Mouse (Mus musculus) neural tube, embryonic 12.5 days (tissue): Measurements from ENCODE around the gene Ccdc155. TPM values are rescaled to one million over a fixed set of nuclear protein-coding genes. Genes with fewer than 3 reads are reported as not detected.

Source experiments
- ATAC-seq: fragments of 200-750 bp; cut with Nextera tagmentation; 2 replicates; pipeline ENCODE4 v1.8.0; 2017; ENCODE audit warnings: low read depth, mild to moderate bottlenecking, moderate TSS enrichment, moderate library complexity; ENCODE audit not compliant: low FRiP score
- H3K27ac ChIP-seq: fragments of 300-500 bp; sonication (generic); 2 replicates; pipeline ENCODE4 v1.5.1; 2016
- H3K27me3 ChIP-seq: fragments of 300-500 bp; sonication (generic); replicated peaks from 2 replicates; pipeline ENCODE4 v1.6.1; 2016; ENCODE audit warnings: mild to moderate bottlenecking
- H3K36me3 ChIP-seq: fragments of 300-500 bp; sonication (generic); 2 replicates; pipeline ENCODE4 v1.6.1; 2016; ENCODE audit warnings: mild to moderate bottlenecking
- H3K4me1 ChIP-seq: fragments of 300-500 bp; sonication (generic); 2 replicates; pipeline ENCODE4 v1.6.1; 2016
- H3K4me2 ChIP-seq: fragments of 300-500 bp; sonication (generic); replicated peaks from 2 replicates; pipeline ENCODE4 v1.6.1; 2016; ENCODE audit warnings: mild to moderate bottlenecking
- H3K4me3 ChIP-seq: fragments of 300-500 bp; sonication (generic); 2 replicates; pipeline ENCODE4 v1.5.1; 2016
- H3K9ac ChIP-seq: fragments of 300-500 bp; sonication (generic); 2 replicates; pipeline ENCODE4 v1.6.1; 2016; ENCODE audit warnings: mild to moderate bottlenecking
- H3K9me3 ChIP-seq: fragments of 300-500 bp; sonication (generic); 2 replicates; pipeline ENCODE4 v1.6.1; 2016; ENCODE audit warnings: mild to moderate bottlenecking
- WGBS: fragments of 180-500 bp; shearing (Covaris S2); methylation state at CpG from one replicate; pipeline ENCODE4 v1.1.7; 2016; 5-methylcytosine and 5-hydroxymethylcytosine counted together
- microRNA-seq: library from miRNA; unstranded; fragments of <30 nt; microRNA quantifications from one replicate; pipeline ENCODE4, GENCODE M21; 2017
- polyA plus RNA-seq: library from polyadenylated mRNA; unstranded; fragments of >200 nt; fragmentation: Nextera tagmentation; extraction: Ambion mirVana; gene quantifications from 2 replicates; pipeline ENCODE4 v1.2.1, GENCODE M21; 2016

Gene Ccdc155
- polyA plus RNA-seq, 1 experiment from 2014 or later, result 0.74 TPM

GRCm38 (mm10) chr7:45134544-45135026, 70.1 kb downstream of the Ccdc155 start:
- Histone ChIP-seq H3K9ac (no peak overlapping the region), H3K27ac (no peak overlapping the region), H3K9me3 (no peaks in the 10 kb centered on the region), H3K4me3 (no peak overlapping the region), H3K4me2 (peak overlapping the region; percentile 21; the same call in 1 of the 2 replicates), H3K4me1 (peaks cover 6% of the 10 kb centered on the region; the same call in 1 of the 2 replicates), H3K27me3 (peaks cover 15% of the 10 kb centered on the region; the same call in 1 of the 2 replicates), H3K36me3 (no peaks in the 10 kb centered on the region)
- WGBS, result 6% methylated on average over 12 of the region's 12 CpGs
- no peak for ATAC-seq

Small RNA genes within 50 kb of the gene (microRNA-seq; reads per million reads assigned to microRNA genes)
- gene Mir7055, result not detected

Other genes with a start within 250 kb of the Ccdc155 start
- gene Cpt1c, start 230.0 kb downstream of the Ccdc155 start, polyA plus RNA-seq, result 39.7 and 44.1 TPM in 2 replicates
- 595 and 646 TPM in 2 replicates for gene Prmt1, start 218.3 kb downstream of the Ccdc155 start, polyA plus RNA-seq
- gene Irf3, start 207.2 kb downstream of the Ccdc155 start, polyA plus RNA-seq, result 71.0 and 73.4 TPM in 2 replicates
- gene Bcl2l12, start 206.2 kb downstream of the Ccdc155 start, polyA plus RNA-seq, result 41.1 and 42.9 TPM in 2 replicates
- gene Scaf1, start 188.5 kb downstream of the Ccdc155 start, polyA plus RNA-seq, result 47.2 and 47.3 TPM in 2 replicates
- 16.8 and 18.4 TPM in 2 replicates for gene Rras, start 186.9 kb downstream of the Ccdc155 start, polyA plus RNA-seq
- gene Prr12, start 152.0 kb downstream of the Ccdc155 start, polyA plus RNA-seq, result 11.8 and 14.0 TPM in 2 replicates
- gene Nosip, start 142.5 kb downstream of the Ccdc155 start, polyA plus RNA-seq, result 56.5 and 63.0 TPM in 2 replicates
- 15.2 and 17.9 TPM in 2 replicates for gene Prrg2, start 142.2 kb downstream of the Ccdc155 start, polyA plus RNA-seq
- gene Rcn3, start 112.7 kb downstream of the Ccdc155 start, polyA plus RNA-seq, result 125 and 139 TPM in 2 replicates
- 14.1 and 15.7 TPM in 2 replicates for gene Fcgrt, start 101.0 kb downstream of the Ccdc155 start, polyA plus RNA-seq
- gene Rps11, start 80.5 kb downstream of the Ccdc155 start, polyA plus RNA-seq, result 1,089 and 1,117 TPM in 2 replicates
- 974 and 1,017 TPM in 2 replicates for gene Rpl13a, start 76.1 kb downstream of the Ccdc155 start, polyA plus RNA-seq
- gene Gm45713, start 68.7 kb downstream of the Ccdc155 start, polyA plus RNA-seq, result not detected in 2 replicates
- 1.0 and 1.3 TPM in 2 replicates for gene Flt3l, start 68.5 kb downstream of the Ccdc155 start, polyA plus RNA-seq
- 90.2 and 94.0 TPM in 2 replicates for gene Pih1d1, start 50.6 kb downstream of the Ccdc155 start, polyA plus RNA-seq
- gene Aldh16a1, start 50.3 kb downstream of the Ccdc155 start, polyA plus RNA-seq, result 37.8 and 42.4 TPM in 2 replicates
- gene Slc17a7, start 40.9 kb downstream of the Ccdc155 start, polyA plus RNA-seq, result 2.0 and 2.6 TPM in 2 replicates
- gene Gfy, start 25.3 kb downstream of the Ccdc155 start, polyA plus RNA-seq, result not detected in 2 replicates
- not detected in 2 replicates for gene Pth2, start 23.9 kb downstream of the Ccdc155 start, polyA plus RNA-seq
- 7.5 and 7.6 TPM in 2 replicates for gene Dkkl1, start 7.3 kb upstream of the Ccdc155 start, polyA plus RNA-seq
- gene Tead2, start 10.9 kb upstream of the Ccdc155 start, polyA plus RNA-seq, result 173 and 178 TPM in 2 replicates
- gene Cd37, start 34.2 kb upstream of the Ccdc155 start, polyA plus RNA-seq, result 1.1 and 1.2 TPM in 2 replicates
- 0.20 TPM in 1 of 2 replicates, not detected in the other for gene Slc6a16, start 36.2 kb upstream of the Ccdc155 start, polyA plus RNA-seq
- gene Slc6a21, start 72.6 kb upstream of the Ccdc155 start, polyA plus RNA-seq, result not detected in 2 replicates
- gene Trpm4, start 128.9 kb upstream of the Ccdc155 start, polyA plus RNA-seq, result 9.6 and 11.0 TPM in 2 replicates
- 0.46 and 0.77 TPM in 2 replicates for gene Hrc, start 130.4 kb upstream of the Ccdc155 start, polyA plus RNA-seq
- 17.1 and 18.1 TPM in 2 replicates for gene Ppfia3, start 162.1 kb upstream of the Ccdc155 start, polyA plus RNA-seq
- 3.5 TPM in 2 replicates for gene Lin7b, start 165.7 kb upstream of the Ccdc155 start, polyA plus RNA-seq
- 269 and 286 TPM in 2 replicates for gene Snrnp70, start 190.8 kb upstream of the Ccdc155 start, polyA plus RNA-seq
- gene Kcna7, start 200.8 kb upstream of the Ccdc155 start, polyA plus RNA-seq, result not detected in 2 replicates
- 0.57 and 0.65 TPM in 2 replicates for gene Ntf5, start 208.8 kb upstream of the Ccdc155 start, polyA plus RNA-seq
- gene Lhb, start 215.9 kb upstream of the Ccdc155 start, polyA plus RNA-seq, result not detected in 2 replicates
- 31.8 and 32.7 TPM in 2 replicates for gene Gys1, start 230.0 kb upstream of the Ccdc155 start, polyA plus RNA-seq
- 126 and 127 TPM in 2 replicates for gene Ruvbl2, start 233.2 kb upstream of the Ccdc155 start, polyA plus RNA-seq